Mouse (Mus musculus) testis, adult 2 months (tissue): ENCODE measurements around the gene Tspan17.

Experiments
- CTCF ChIP-seq: fragments of 200-500 bp; IDR thresholded peaks from 2 replicates; pipeline ENCODE4 v1.5.1; 2012; ENCODE audit warnings: low read depth, mild to moderate bottlenecking, inconsistent platforms, low read length, moderate library complexity; ENCODE audit not compliant: control insufficient read depth, insufficient read depth, insufficient replicate concordance
- POLR2A ChIP-seq: fragments of 200-500 bp; IDR thresholded peaks from 2 replicates; pipeline ENCODE4 v1.6.1; 2012; ENCODE audit warnings: low read depth, mild to moderate bottlenecking, inconsistent platforms, low read length, moderate library complexity; ENCODE audit not compliant: control insufficient read depth

DNA sequence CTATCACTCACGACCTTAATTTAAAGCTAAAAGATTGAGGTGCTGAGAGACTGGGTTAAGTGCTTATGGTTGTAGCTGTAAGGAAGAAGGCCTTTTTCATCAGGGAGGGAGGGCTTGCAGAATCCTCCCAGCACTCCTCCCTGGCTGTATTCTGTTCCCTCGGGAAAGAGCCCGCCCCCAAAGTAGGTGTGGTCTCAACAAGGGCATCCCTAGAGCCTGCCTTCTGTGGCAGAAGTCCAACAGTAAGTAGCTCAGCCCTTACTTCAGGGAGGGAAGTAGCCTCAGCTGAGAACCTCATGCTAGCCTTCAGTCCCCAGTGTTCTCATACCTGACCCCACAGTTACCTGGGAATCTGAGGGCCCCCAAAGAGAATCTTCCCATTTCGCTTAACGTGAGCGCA, 39.3 kb downstream of the Tspan17 start:
- no peak for TF ChIP-seq POLR2A
- TF ChIP-seq CTCF: no peak
